Mouse (Mus musculus) forebrain, postnatal 0 days (tissue): ENCODE measurements around the gene Rmnd5b. TPM values are rescaled to one million over a fixed set of nuclear protein-coding genes. Genes with fewer than 3 reads are reported as not detected.

Source experiments
- ATAC-seq: fragments of 200-750 bp; cut with Nextera tagmentation; 2 replicates; pipeline ENCODE4 v1.8.0; 2017; ENCODE audit warnings: mild to moderate bottlenecking, moderate library complexity
- DNase-seq: peaks from one replicate; pipeline ENCODE4 v3.0.0-alpha.2; 2015
- H3K27ac ChIP-seq: fragments of 300-500 bp; sonication (generic); 2 replicates; pipeline ENCODE4 v1.5.1; 2014; ENCODE audit warnings: low read depth, mild to moderate bottlenecking, antibody characterized with exemption, low read length, moderate library complexity, mixed read lengths
- H3K27me3 ChIP-seq: fragments of 300-500 bp; sonication (generic); 2 replicates; pipeline ENCODE4 v1.6.1; 2014; ENCODE audit warnings: mild to moderate bottlenecking, low read length, mixed read lengths; ENCODE audit not compliant: insufficient read depth
- H3K36me3 ChIP-seq: fragments of 300-500 bp; sonication (generic); 2 replicates; pipeline ENCODE4 v1.6.1; 2014; ENCODE audit warnings: mild to moderate bottlenecking, moderate library complexity; ENCODE audit not compliant: insufficient read depth
- H3K4me1 ChIP-seq: fragments of 300-500 bp; sonication (generic); 2 replicates; pipeline ENCODE4 v1.6.1; 2014; ENCODE audit warnings: antibody characterized with exemption; ENCODE audit not compliant: insufficient read depth
- H3K4me2 ChIP-seq: fragments of 300-500 bp; sonication (generic); 2 replicates; pipeline ENCODE4 v1.6.1; 2014; ENCODE audit warnings: low read depth, mild to moderate bottlenecking, moderate library complexity
- H3K4me3 ChIP-seq: fragments of 300-500 bp; sonication (generic); 2 replicates; pipeline ENCODE4 v1.5.1; 2014; ENCODE audit warnings: low read depth, low read length, mixed read lengths
- H3K9ac ChIP-seq: fragments of 300-500 bp; sonication (generic); 2 replicates; pipeline ENCODE4 v1.6.1; 2014; ENCODE audit warnings: mild to moderate bottlenecking
- H3K9me3 ChIP-seq: fragments of 300-500 bp; sonication (generic); 2 replicates; pipeline ENCODE4 v1.6.1; 2016; ENCODE audit warnings: low read length
- CTCF ChIP-seq: sonication (generic); IDR thresholded peaks from 2 replicates; pipeline ENCODE4 v1.5.1; 2016; ENCODE audit warnings: antibody characterized with exemption, control low read depth, low read depth
- WGBS: fragments of 180-500 bp; shearing (Covaris S2); extraction: QIAGEN DNeasy Blood & Tissue Kit; methylation state at CpG from one replicate; pipeline ENCODE4 v1.1.7; 2014; 5-methylcytosine and 5-hydroxymethylcytosine counted together
- polyA plus RNA-seq: library from polyadenylated mRNA; unstranded; fragments of >200 nt; fragmentation: Nextera tagmentation; extraction: Ambion mirVana; gene quantifications from 2 replicates; pipeline ENCODE4 v1.2.1, GENCODE M21; 2015
- total RNA-seq: library from RNA; depleted of rRNA; stranded (reverse); fragments of >200 nt; gene quantifications from 2 replicates; pipeline ENCODE4 v1.2.3, GENCODE M21; 2014

The Rmnd5b gene
- total and polyA plus RNA-seq, 2 experiments from 2014 or later = 70.7 to 74.4 TPM

- ATAC-seq (peak; percentile 19; the same call in 1 of the 2 replicates), DNase-seq (no peak)
- Histone ChIP-seq H3K27me3 (no peaks in the 10 kb centered on the region), H3K4me1 (no peaks in the 10 kb centered on the region), H3K4me2 (peak overlapping the region; percentile 86), H3K27ac (no peak overlapping the region), H3K36me3 (no peaks in the 10 kb centered on the region), H3K9me3 (no peaks in the 10 kb centered on the region), H3K9ac (peak overlapping the region; percentile 73), H3K4me3 (peak overlapping the region; percentile 64)
- 4% methylated on average over 7 of the region's 7 CpGs for WGBS
- no peak for TF ChIP-seq CTCF
These were observed 14.1 kb upstream of the Rmnd5b start for GRCm38 (mm10) chr11:51649889-51650199.

- Histone ChIP-seq H3K36me3 (peaks cover 5% of the 10 kb centered on the region; the same call in 1 of the 2 replicates), H3K9me3 (no peaks in the 10 kb centered on the region), H3K4me3 (peak overlapping the region; percentile 64), H3K9ac (peak overlapping the region; percentile 73; the same call in 1 of the 2 replicates), H3K27ac (no peak overlapping the region), H3K4me2 (peak overlapping the region; percentile 86), H3K4me1 (no peaks in the 10 kb centered on the region), H3K27me3 (no peaks in the 10 kb centered on the region)
- no peak for TF ChIP-seq CTCF
- DNase-seq (no peak), ATAC-seq (0 out of 2 replicates have a peak, but pooled peaks have one; percentile 2)
- 35% methylated on average over 11 of the region's 11 CpGs for WGBS
These were observed 13.6 kb upstream of the Rmnd5b start for GRCm38 (mm10) chr11:51649111-51649888.

- Histone ChIP-seq H3K9ac (no peak overlapping the region), H3K36me3 (peaks cover 8% of the 10 kb centered on the region; the same call in 1 of the 2 replicates), H3K9me3 (no peaks in the 10 kb centered on the region), H3K4me3 (no peak overlapping the region), H3K4me2 (peak overlapping the region; percentile 86; the same call in 1 of the 2 replicates), H3K4me1 (no peaks in the 10 kb centered on the region), H3K27me3 (no peaks in the 10 kb centered on the region), H3K27ac (no peak overlapping the region)
- 19% methylated on average over 3 of the region's 3 CpGs for WGBS
- DNase-seq = no peak
- no peak for ATAC-seq
- TF ChIP-seq CTCF = no peak
These were observed 12.9 kb upstream of the Rmnd5b start for GRCm38 (mm10) chr11:51648566-51648965.

GRCm38 (mm10) chr11:51646751-51647667 is 11.3 kb upstream of the Rmnd5b start:
- Histone ChIP-seq H3K4me3 (no peak overlapping the region), H3K4me2 (no peak overlapping the region), H3K27me3 (no peaks in the 10 kb centered on the region), H3K36me3 (peaks cover 8% of the 10 kb centered on the region; the same call in 1 of the 2 replicates), H3K9ac (no peak overlapping the region), H3K4me1 (no peaks in the 10 kb centered on the region), H3K9me3 (no peaks in the 10 kb centered on the region), H3K27ac (no peak overlapping the region)
- 80% methylated on average over 15 of the region's 15 CpGs for WGBS
- no peak for ATAC-seq
- TF ChIP-seq CTCF = no peak
- DNase-seq = no peak

- TF ChIP-seq CTCF = no peak
- H3K4me2 ChIP-seq = no peak overlapping the region
- 79% methylated on average over 7 of the region's 7 CpGs for WGBS
These were observed 10.5 kb upstream of the Rmnd5b start for GRCm38 (mm10) chr11:51646245-51646644.

GRCm38 (mm10) chr11:51645293-51645692 is 9.6 kb upstream of the Rmnd5b start:
- DNase-seq (no peak), ATAC-seq (no peak)
- WGBS = 63% methylated on average over 13 of the region's 13 CpGs
- Histone ChIP-seq H3K4me3 (no peak overlapping the region), H3K9ac (no peak overlapping the region), H3K4me2 (no peak overlapping the region), H3K36me3 (peaks cover 8% of the 10 kb centered on the region; the same call in 1 of the 2 replicates), H3K4me1 (no peaks in the 10 kb centered on the region), H3K27ac (no peak overlapping the region), H3K9me3 (no peaks in the 10 kb centered on the region), H3K27me3 (no peaks in the 10 kb centered on the region)
- TF ChIP-seq CTCF = no peak

More at GRCm38 (mm10) chr11:51646245-51646644, 10.5 kb upstream of the Rmnd5b start:
- Histone ChIP-seq H3K4me1 (no peaks in the 10 kb centered on the region), H3K36me3 (peaks cover 8% of the 10 kb centered on the region; the same call in 1 of the 2 replicates), H3K27me3 (no peaks in the 10 kb centered on the region), H3K9me3 (no peaks in the 10 kb centered on the region), H3K9ac (no peak overlapping the region), H3K4me3 (no peak overlapping the region), H3K27ac (no peak overlapping the region)
- DNase-seq = no peak
- no peak for ATAC-seq
